Mouse (Mus musculus) myocyte (in vitro differentiated cells): ENCODE measurements around the gene Gimap9.

Experiments
- CEBPB ChIP-seq: IDR thresholded peaks from 2 replicates; pipeline ENCODE4 v1.6.1; 2011; ENCODE audit warnings: mild to moderate bottlenecking, moderate library complexity; ENCODE audit not compliant: poor library complexity, insufficient read depth, severe bottlenecking
- MYOD1 ChIP-seq, 3 experiments: IDR thresholded peaks; one replicate each; pipeline ENCODE4 v1.6.1; 2011; ENCODE audit warnings: control low read depth in 2 of 3, low read depth in 2 of 3, mild to moderate bottlenecking in 2 of 3, moderate library complexity in 1 of 3; ENCODE audit not compliant: insufficient read length in 2 of 3, control insufficient read depth in 1 of 3
- POLR2A ChIP-seq: IDR thresholded peaks from one replicate; pipeline ENCODE4 v1.6.1; 2011; ENCODE audit warnings: low read depth, mild to moderate bottlenecking, control low read depth, moderate library complexity; ENCODE audit not compliant: insufficient read length
- POLR2AphosphoS2 ChIP-seq: IDR thresholded peaks from one replicate; pipeline ENCODE4 v1.6.1; 2011; ENCODE audit warnings: low read depth, control low read depth; ENCODE audit not compliant: insufficient read length
- TCF3 ChIP-seq: IDR thresholded peaks from one replicate; pipeline ENCODE4 v1.6.1; 2011; ENCODE audit warnings: low read depth, control low read depth; ENCODE audit not compliant: insufficient read length
- USF1 ChIP-seq: IDR thresholded peaks from one replicate; pipeline ENCODE4 v1.6.1; 2011; ENCODE audit warnings: low read depth, mild to moderate bottlenecking, control low read depth, moderate library complexity

GRCm38 (mm10) chr6:48641391-48641790 lies 34.5 kb upstream of the Gimap9 start:
- TF ChIP-seq MYOD1 (IDR thresholded peaks at IDR 0.05; ENCODE audit: control insufficient read depth in 1 of 3, insufficient read length in 2 of 3, low read depth in 2 of 3) (no peak), POLR2A (no peak), USF1 (no peak), TCF3 (no peak), POLR2AphosphoS2 (no peak), CEBPB (no peak)
